Mouse (Mus musculus) megakaryocyte-erythroid progenitor cell, adult 5-6 weeks (primary cell): Measurements from ENCODE around the gene Tmem9b. TPM values are rescaled to one million over a fixed set of nuclear protein-coding genes. Genes with fewer than 3 reads are reported as not detected.

Experiments used
- ATAC-seq: replicated peaks from 2 replicates; pipeline ENCODE4 v1.8.0; 2016; ENCODE audit warnings: mild to moderate bottlenecking, inconsistent platforms; ENCODE audit not compliant: severe bottlenecking, poor library complexity, low FRiP score, low TSS enrichment
- total RNA-seq, 2 experiments: library from RNA; stranded (forward) in 1 of 2; stranded (reverse) in 1 of 2; fragments of 200-1000, 215-1000 nt in 1 of 2; fragments of >200 nt in 1 of 2; fragmentation: Nextera tagmentation in 1 of 2; gene quantifications; 2 replicates each; pipeline ENCODE4 v1.2.3; 2014 to 2017

Tmem9b gene
- 24.3 and 26.4 TPM in 2 replicates for total RNA-seq (2014; fragmentation: Nextera tagmentation)
- total RNA-seq (2017), result 16.2 and 24.6 TPM in 2 replicates

DNA sequence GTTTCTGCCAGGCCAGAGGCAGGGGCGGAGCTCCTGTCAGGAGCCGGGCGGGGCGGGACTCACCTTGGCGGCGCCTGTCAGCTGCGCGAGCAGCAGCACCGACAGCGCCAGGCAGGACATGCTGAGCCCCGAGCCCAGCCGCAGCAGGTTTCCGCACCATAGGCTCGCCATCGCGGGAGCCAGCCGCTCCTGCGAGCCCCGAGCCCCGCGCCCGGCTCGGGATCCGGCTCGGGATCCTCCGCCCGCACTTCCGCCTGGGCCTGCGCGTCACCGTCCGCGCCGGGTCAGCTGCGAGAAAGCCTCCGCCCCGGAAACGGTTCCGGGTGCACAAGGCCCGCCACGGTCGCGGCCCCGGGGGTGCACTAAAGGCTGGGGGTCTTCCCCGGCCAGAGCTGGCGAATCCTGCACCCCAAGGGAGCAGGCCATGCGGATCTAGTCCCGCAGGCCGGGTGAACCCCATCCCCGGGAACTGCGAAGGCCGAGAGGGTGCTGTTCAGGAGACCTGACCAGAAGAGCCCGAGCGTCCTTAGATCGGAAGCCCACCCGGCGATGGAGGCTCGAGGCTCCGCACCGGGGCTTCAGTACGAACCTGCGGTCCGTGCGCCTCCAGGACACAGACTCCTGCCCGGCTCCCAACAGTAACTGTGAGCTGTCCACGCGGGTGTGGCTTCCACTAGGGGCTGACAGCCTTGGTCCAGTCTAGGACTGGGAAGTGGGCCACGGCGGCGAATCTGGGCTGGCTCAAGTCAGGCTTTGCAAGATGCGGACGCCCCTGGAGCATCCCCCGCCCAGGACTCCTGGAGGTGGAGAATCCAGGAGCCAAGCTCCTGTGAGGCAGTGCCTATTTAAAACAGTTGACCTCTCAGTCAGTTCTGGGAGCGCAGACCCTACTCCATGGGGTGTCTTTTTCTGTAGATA is at the start of gene Tmem9b:
TSS of gene Tmem9b (minus strand) at position 868 of the 918 bp plus-strand sequence.
- ATAC-seq, result peak; percentile 84

GRCm38 (mm10) chr7:109800626-109801025 is 48.0 kb upstream of the Tmem9b start:
- ATAC-seq, result no peak

DNA sequence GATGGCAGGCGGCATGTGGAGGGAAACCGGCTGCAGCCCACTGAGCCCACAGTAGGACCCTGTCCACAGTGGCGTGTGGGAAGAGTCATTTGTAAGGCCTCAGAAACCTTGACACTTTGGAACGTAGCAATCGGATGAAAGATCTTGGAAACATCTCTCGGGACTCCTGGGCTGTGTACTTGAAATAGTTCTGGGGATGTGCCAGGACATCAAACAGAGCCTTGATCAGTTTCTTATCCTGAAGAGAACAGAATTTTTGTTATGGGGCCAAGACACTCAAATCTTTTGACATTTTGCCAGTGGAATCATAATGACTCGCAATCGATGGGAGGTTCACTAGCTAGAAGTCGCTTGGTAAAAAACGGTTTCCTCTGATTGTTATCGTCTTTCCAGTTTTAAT is 46.5 kb upstream of the Tmem9b start:
- ATAC-seq, result no peak

- ATAC-seq, result peak; percentile 35
These were observed 42.9 kb upstream of the Tmem9b start for GRCm38 (mm10) chr7:109795564-109795963.

DNA sequence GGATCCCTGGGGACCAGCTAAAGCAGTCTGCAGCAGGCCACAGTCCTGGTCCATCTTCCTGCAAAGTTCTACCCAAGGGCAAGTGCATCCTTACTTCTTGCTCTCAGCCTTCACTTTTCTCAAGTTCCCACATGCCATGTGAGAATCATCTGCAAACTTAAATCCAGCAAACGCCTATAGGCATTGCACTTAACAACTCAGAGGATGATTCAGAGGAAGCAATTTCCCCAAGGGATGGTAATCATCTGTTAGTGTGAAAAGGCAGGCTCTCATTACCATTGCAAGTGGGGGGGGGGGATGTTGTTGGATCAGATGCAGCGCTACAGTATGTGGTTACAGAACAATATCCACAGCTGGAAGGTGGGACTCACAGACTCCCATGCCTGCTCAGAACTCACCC is 41.9 kb upstream of the Tmem9b start:
- no peak for ATAC-seq

GRCm38 (mm10) chr7:109792759-109793158 is 40.1 kb upstream of the Tmem9b start:
- ATAC-seq, result peak; percentile 76

GRCm38 (mm10) chr7:109790818-109791217 is 38.1 kb upstream of the Tmem9b start:
- no peak for ATAC-seq

DNA sequence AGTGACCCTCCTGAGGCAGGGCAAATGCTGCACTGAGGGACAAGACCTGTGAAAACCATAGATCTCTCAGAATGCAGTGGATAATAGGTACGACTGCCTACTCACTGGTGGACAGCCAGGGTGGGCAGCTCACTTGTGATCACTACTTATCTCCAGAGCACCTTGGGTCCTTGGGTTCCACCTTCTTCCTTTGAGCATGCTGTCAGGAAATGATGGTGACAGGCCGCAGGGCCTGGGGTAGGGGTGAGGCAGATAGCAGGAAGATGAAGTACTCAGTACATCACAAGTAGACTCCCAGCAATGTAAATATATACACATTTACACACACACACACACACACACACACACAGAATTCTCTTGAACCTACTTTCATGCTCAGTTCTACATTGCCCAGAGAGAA is 35.2 kb upstream of the Tmem9b start:
- ATAC-seq, result peak; percentile 60

DNA sequence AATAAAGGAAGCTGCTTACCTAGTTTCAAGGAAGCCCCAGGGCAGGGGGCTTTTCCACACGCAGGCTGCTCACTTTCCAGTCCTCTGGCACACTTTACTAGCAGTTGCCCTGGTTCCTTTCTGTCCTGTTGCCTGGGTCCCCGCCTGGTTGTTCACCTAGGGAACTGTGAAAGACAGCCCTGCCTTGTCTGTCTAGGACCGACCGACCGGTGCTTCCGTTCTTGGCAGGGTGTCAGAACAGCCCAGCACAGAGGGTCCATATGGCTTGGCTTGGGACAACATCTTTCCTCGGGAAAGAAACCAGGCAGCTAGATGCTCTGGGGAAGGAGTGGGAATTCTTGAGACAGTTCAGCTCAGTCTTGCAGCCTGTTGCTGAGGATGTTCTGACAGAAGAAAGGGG is 30.6 kb upstream of the Tmem9b start:
- no peak for ATAC-seq

- peak; percentile 79 for ATAC-seq
These were observed 29.0 kb upstream of the Tmem9b start, which contains the start of gene Nrip3 for GRCm38 (mm10) chr7:109781470-109782203. Nrip3 (minus strand) TSS chr7:109782025.

GRCm38 (mm10) chr7:109781087-109781469 is 28.4 kb upstream of the Tmem9b start:
- ATAC-seq, result peak; percentile 68

DNA sequence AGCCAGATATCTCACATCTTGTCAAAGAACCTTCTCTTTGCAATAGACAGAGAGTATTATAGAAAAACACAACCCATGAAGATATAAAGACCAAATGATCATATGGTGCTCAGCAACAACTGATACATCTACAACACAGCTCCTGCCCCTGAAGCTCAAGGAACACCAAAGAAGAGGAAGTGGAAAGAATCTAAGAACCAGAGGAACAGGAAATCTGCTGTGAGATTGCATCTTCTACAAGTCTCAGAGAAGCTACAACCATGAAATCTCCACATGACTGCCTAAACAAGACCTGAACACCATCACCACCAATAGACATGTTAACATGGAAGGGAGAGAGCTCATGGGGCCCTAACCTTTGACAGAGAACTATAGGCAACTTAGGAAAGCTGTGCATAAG is 19.6 kb upstream of the Tmem9b start:
- ATAC-seq, result no peak

DNA sequence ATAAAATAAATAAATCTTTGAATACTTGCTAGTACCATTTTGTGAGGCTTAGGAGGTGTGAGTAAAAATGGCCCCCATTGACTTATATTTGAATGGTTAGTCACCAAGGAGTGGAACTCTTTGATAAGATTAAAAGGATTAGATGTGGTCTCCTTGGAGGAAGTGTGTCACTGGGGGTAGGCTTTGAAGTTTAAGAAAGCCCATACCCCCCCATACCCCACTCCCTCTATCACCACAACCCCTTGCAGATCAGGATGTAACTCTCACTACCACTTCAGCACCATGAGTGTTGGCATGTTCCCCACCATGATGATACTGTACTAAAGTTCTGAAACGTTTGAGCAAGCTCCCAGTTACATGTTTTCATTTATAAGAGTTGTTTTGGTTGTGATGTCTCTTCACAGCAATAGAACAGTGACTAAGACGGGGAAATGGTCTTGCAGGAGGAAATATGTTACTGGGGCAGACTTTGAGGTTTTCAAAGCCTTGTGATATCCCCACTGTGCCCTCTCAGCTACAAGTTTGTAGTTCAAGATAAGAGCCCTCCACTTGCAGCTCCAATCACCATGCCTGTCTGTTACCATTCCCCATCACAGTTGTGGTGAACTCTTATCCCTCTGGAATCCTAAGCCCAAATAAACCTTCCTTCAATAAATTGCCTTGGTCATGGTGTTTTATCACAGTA is 16.2 kb upstream of the Tmem9b start:
- ATAC-seq, result peak; percentile 55

GRCm38 (mm10) chr7:109767575-109768350 is 15.1 kb upstream of the Tmem9b start:
- ATAC-seq, result 0 out of 2 replicates have a peak, but pooled peaks have one; percentile 39

DNA sequence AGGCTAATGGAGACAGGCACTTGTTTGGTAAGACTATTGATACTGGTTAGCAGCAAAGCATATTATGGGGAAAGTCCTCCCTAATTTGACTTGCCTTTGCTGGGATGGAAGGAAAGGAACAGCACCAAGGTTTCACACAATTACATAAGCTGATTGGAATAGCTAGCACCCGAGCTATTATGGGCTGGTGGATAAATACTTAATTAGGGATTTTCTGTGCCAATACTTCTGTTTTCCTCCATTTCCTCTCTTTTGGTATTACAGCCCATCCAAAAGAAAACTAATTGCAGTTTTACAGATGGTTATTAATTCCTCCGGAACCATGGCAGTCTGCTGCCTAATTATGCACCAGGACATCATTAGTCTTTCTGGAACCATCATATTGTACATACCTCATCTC is 11.3 kb upstream of the Tmem9b start:
- ATAC-seq, result no peak

GRCm38 (mm10) chr7:109756291-109756690 is 3.6 kb upstream of the Tmem9b start:
- no peak for ATAC-seq

- no peak for ATAC-seq
These were observed 1.4 kb upstream of the Tmem9b start for GRCm38 (mm10) chr7:109754034-109754433.

DNA sequence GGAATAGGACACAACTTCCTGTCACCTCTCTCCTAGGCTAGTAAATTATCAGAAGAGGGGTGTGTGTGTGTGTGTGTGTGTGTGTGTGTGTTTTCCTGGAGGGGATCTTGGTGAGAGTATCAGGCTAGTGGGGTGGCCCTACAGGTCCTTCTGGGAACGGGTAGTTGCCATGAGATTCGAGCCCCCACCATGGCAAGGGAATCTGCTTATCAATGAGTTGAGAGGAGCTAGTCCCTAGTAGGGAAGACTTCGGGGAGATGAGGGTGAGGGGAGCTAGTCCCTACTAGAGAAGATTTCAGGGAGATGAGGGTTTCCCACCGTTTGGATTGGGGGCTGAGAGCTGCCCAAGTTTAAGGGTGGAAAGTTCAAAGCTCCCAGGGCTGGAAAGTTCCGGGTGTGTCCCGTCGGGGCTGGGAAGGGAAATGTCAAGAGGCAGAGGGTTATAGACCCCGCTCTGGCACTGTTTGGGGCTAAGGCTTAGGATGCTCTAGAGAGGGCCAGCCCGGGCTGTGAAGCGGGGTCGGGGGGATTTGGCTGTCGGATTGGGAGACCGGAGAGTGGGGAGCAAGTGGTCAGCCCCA is 1.2 kb downstream of the Tmem9b start:
- ATAC-seq, result peak; percentile 19

DNA sequence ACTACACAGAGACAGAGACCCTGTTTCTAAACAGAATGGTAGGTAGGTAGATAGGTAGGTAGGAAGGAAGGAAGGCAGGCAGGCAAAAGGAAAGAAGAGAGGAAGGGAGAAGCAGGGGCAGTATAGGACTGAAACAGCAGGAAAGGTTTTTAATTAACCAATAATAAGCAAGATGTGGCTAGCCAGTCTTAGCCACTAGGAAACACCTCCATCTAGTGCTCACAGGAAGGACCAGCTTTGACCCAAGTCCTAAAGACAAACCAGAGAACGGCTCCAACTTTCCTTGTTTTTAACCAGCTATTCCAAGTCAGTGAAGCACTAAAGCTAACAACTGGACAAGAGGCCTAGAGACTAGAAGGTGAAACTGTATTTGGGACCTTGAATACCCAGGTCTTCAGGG is 4.9 kb downstream of the Tmem9b start:
- no peak for ATAC-seq
